Mouse (Mus musculus): ENCODE measurements around the gene Ccl3.

Ccl3 gene

GRCm38 (mm10) chr11:83649305-83649841 lies at the start of gene Ccl3:
Gene Ccl3 (minus strand): TSS chr11:83649355.
- no peak for DNase-seq (ENCODE audit: low spot score)

GRCm38 (mm10) chr11:83692008-83692407 lies 42.9 kb upstream of the Ccl3 start:
- DNase-seq (ENCODE audit: low spot score) = no peak

GRCm38 (mm10) chr11:83689918-83690317 lies 40.8 kb upstream of the Ccl3 start:
- no peak for DNase-seq (ENCODE audit: low spot score)

GRCm38 (mm10) chr11:83675665-83676064 lies 26.5 kb upstream of the Ccl3 start:
- DNase-seq (ENCODE audit: low spot score) = no peak

- DNase-seq (ENCODE audit: low spot score) = no peak
These were observed 22.6 kb upstream of the Ccl3 start for GRCm38 (mm10) chr11:83671743-83672142.

GRCm38 (mm10) chr11:83663532-83663931 lies 14.4 kb upstream of the Ccl3 start:
- no peak for DNase-seq (ENCODE audit: low spot score)

- DNase-seq (ENCODE audit: low spot score) = no peak
These were observed 13.0 kb upstream of the Ccl3 start, which contains the start of gene Ccl4 for GRCm38 (mm10) chr11:83662204-83662603. Gene Ccl4 (plus strand): TSS chr11:83662584.

GRCm38 (mm10) chr11:83658797-83659196 lies 9.6 kb upstream of the Ccl3 start:
- DNase-seq (ENCODE audit: low spot score) = no peak

- DNase-seq (ENCODE audit: low spot score) = no peak
These were observed 8.4 kb upstream of the Ccl3 start for GRCm38 (mm10) chr11:83657508-83657907.

- DNase-seq (ENCODE audit: low spot score) = no peak
These were observed 5.5 kb upstream of the Ccl3 start for GRCm38 (mm10) chr11:83654606-83655005.

- no peak for DNase-seq (ENCODE audit: low spot score)
These were observed 2.6 kb downstream of the Ccl3 start for GRCm38 (mm10) chr11:83646356-83647149.

- no peak for DNase-seq (ENCODE audit: low spot score)
These were observed 3.6 kb downstream of the Ccl3 start, which contains the start of gene Rpl9-ps1 for GRCm38 (mm10) chr11:83645521-83645920. Gene Rpl9-ps1 (minus strand): TSS chr11:83645621.

GRCm38 (mm10) chr11:83641216-83641615 lies 7.9 kb downstream of the Ccl3 start:
- no peak for DNase-seq (ENCODE audit: low spot score)

- no peak for DNase-seq (ENCODE audit: low spot score)
These were observed 9.0 kb downstream of the Ccl3 start for GRCm38 (mm10) chr11:83640141-83640540.

- DNase-seq (ENCODE audit: low spot score) = no peak
These were observed 9.6 kb downstream of the Ccl3 start for GRCm38 (mm10) chr11:83639533-83639932.

GRCm38 (mm10) chr11:83638934-83639333 lies 10.2 kb downstream of the Ccl3 start:
- DNase-seq (ENCODE audit: low spot score) = no peak

- DNase-seq (ENCODE audit: low spot score) = no peak
These were observed 12.4 kb downstream of the Ccl3 start for GRCm38 (mm10) chr11:83636742-83637235.

GRCm38 (mm10) chr11:83634898-83635297 lies 14.3 kb downstream of the Ccl3 start:
- DNase-seq (ENCODE audit: low spot score) = no peak

- no peak for DNase-seq (ENCODE audit: low spot score)
These were observed 14.7 kb downstream of the Ccl3 start for GRCm38 (mm10) chr11:83634425-83634824.

GRCm38 (mm10) chr11:83632744-83633143 lies 16.4 kb downstream of the Ccl3 start:
- DNase-seq (ENCODE audit: low spot score) = no peak

GRCm38 (mm10) chr11:83631065-83631464 lies 18.1 kb downstream of the Ccl3 start:
- DNase-seq (ENCODE audit: low spot score) = no peak

- DNase-seq (ENCODE audit: low spot score) = no peak
These were observed 18.5 kb downstream of the Ccl3 start for GRCm38 (mm10) chr11:83630630-83631029.

GRCm38 (mm10) chr11:83628808-83629207 lies 20.3 kb downstream of the Ccl3 start:
- DNase-seq (ENCODE audit: low spot score) = no peak
